Mouse (Mus musculus): Measurements from ENCODE around the gene Hoxd1.

DNA sequence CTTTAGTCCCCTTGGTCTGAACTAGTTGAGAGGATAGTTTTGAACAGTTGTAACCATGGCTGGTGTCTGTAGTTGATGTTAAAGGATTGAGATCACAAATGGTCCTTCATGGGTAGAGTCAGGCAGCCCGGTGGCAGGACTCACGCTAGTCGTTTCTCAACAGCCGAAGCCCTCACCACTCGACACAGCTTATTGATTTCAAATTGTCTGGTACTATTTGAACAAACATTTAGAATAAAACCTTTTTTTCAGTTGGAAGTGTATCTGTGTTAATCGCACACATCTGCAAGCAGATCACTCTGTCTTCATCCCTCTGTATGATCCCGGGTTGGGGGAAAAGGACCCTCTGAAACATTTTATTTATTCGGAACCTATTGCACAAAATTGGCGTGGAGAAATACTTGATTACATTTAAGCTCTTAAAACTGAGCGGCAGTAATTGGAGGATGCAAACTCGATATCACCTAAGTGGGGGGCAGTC is 15.1 kb upstream of the Hoxd1 start:
- TF ChIP-seq CTCF (IDR thresholded peaks at IDR 0.05; ENCODE audit: low read depth, low read length) (no peak), GATA1 (IDR thresholded peaks at IDR 0.05; ENCODE audit: borderline replicate concordance, low read length) (no peak), TAL1 (conservative IDR thresholded peaks at IDR 0.05; ENCODE audit: low read depth, low read length) (no peak), GATA2 (IDR thresholded peaks at IDR 0.05; ENCODE audit: borderline replicate concordance, low read depth, low read length) (no peak), POLR2AphosphoS5 (IDR thresholded peaks at IDR 0.05; ENCODE audit: insufficient replicate concordance, low read depth, low read length) (no peak)
